Mouse (Mus musculus) adrenal gland, postnatal 10 days (tissue): Measurements from ENCODE around the gene Zfr2. TPM values are rescaled to one million over a fixed set of nuclear protein-coding genes. Genes with fewer than 3 reads are reported as not detected.

Experiments used
- DNase-seq: peaks from one replicate; pipeline ENCODE4 v3.0.0; 2021; ENCODE audit warnings: mixed read lengths
- total RNA-seq, 2 experiments: library from RNA; stranded (reverse); gene quantifications; 2 replicates each; pipeline ENCODE4 v1.2.3; 2021

The Zfr2 gene
- total RNA-seq, 2 experiments from 2014 or later = 7.4 to 11.9 TPM

- no peak for DNase-seq
These were observed 16.5 kb downstream of the Zfr2 start for GRCm38 (mm10) chr10:81249442-81249841.

- peak; percentile 73 for DNase-seq
These were observed 19.8 kb downstream of the Zfr2 start, which contains the start of gene Matk for GRCm38 (mm10) chr10:81252424-81253419. Gene Matk (plus strand): TSS chr10:81252935.

- no peak for DNase-seq
These were observed 21.9 kb downstream of the Zfr2 start for GRCm38 (mm10) chr10:81254886-81255285.

- DNase-seq = no peak
These were observed 24.4 kb downstream of the Zfr2 start for GRCm38 (mm10) chr10:81257158-81258039.

GRCm38 (mm10) chr10:81259225-81259884 is 26.4 kb downstream of the Zfr2 start:
- no peak for DNase-seq

- DNase-seq = no peak
These were observed 28.1 kb downstream of the Zfr2 start for GRCm38 (mm10) chr10:81261025-81261424.

GRCm38 (mm10) chr10:81265540-81265939 is 32.6 kb downstream of the Zfr2 start:
- DNase-seq = no peak

- DNase-seq = peak; percentile 97
These were observed 33.5 kb downstream of the Zfr2 start, which contains the start of the genes Mrpl54 and Apba3 for GRCm38 (mm10) chr10:81266211-81267105. Gene Mrpl54 (minus strand): TSS chr10:81266934. Gene Apba3 (plus strand): TSS chr10:81266960.

GRCm38 (mm10) chr10:81268056-81268455 is 35.1 kb downstream of the Zfr2 start:
- peak; percentile 88 for DNase-seq

- DNase-seq = no peak
These were observed 35.9 kb downstream of the Zfr2 start for GRCm38 (mm10) chr10:81268643-81269412.

GRCm38 (mm10) chr10:81272356-81272755 is 39.4 kb downstream of the Zfr2 start:
- DNase-seq = no peak

GRCm38 (mm10) chr10:81273842-81274241 is 40.9 kb downstream of the Zfr2 start:
- no peak for DNase-seq

- DNase-seq = no peak
These were observed 44.7 kb downstream of the Zfr2 start for GRCm38 (mm10) chr10:81277676-81278075.

- no peak for DNase-seq
These were observed 46.5 kb downstream of the Zfr2 start for GRCm38 (mm10) chr10:81279496-81279895.

- no peak for DNase-seq
These were observed 51.2 kb downstream of the Zfr2 start for GRCm38 (mm10) chr10:81284189-81284588.

- no peak for DNase-seq
These were observed 51.8 kb downstream of the Zfr2 start for GRCm38 (mm10) chr10:81284719-81285118.

- DNase-seq = peak; percentile 96
These were observed 52.9 kb downstream of the Zfr2 start for GRCm38 (mm10) chr10:81285694-81286450.

GRCm38 (mm10) chr10:81286586-81286985 is 53.6 kb downstream of the Zfr2 start:
- no peak for DNase-seq

- DNase-seq = peak; percentile 74
These were observed 54.7 kb downstream of the Zfr2 start for GRCm38 (mm10) chr10:81287513-81288157.
